Mouse (Mus musculus) frontal cortex, postnatal 36 days (tissue): Measurements from ENCODE around the gene Chd4.
A peak's percentile ranks its signal among the peaks of the same experiment; 100 is the strongest.

ENCODE experiments used
- DNase-seq, 2 experiments: peaks; one replicate each; pipeline ENCODE4 v3.0.0; 2022; ENCODE audit warnings: low spot score in 2 of 2

Gene Chd4

DNA sequence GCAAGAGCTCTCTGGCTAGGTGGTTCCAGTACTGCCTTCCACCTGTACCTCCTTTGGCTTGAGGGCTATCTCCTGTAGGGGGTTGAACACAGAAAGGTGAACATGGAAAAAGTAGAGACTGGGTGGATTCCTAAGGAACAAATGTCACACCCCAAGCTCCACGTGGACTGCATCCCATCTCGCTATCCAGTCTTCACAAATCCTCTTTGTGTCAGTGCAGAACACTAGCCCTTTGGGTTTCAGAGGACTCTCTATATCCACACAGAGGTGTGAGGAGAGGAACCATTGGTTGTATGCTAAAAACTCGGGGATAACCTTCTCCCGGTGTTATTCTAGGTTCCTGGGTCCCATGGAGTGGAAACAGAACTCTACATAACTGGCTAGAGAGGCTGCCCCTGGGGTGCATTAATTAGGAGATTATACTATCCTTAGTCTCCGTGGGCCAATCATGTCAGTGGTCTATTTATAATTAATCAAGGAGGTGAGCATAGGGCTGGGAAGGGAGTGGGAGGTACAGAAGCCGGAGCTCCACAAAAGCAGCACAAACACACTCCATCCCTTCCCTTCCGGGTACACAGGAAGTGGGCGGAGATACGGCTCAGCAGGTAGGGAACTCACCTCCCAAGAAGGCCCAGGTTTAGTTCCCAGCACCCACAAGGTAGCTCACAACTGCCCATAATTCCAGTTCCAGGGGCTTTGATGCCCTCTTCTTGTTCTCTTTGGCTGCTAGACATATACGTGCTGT is 5.3 kb upstream of the Chd4 start:
- no peak for DNase-seq

DNA sequence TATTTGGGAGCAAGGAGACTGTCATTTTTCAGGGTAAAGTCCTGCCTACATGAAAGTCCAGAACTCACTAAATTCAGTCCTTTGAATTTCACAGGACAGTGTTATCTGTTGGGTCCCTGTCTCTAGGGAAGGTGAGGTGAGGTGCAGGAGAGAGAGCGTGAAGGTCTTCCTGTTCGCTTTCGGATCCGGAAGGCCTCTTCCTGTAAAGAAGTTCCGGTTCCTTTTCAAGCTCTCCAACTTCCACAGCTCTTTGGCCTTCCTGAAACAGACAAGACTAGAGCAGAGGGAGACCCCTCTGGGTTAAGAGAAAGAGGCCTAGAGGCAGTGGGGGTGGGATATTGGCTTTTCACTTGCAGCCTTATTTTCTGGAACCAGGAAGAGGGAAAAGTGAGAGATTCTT is 3.4 kb upstream of the Chd4 start:
- no peak for DNase-seq

DNA sequence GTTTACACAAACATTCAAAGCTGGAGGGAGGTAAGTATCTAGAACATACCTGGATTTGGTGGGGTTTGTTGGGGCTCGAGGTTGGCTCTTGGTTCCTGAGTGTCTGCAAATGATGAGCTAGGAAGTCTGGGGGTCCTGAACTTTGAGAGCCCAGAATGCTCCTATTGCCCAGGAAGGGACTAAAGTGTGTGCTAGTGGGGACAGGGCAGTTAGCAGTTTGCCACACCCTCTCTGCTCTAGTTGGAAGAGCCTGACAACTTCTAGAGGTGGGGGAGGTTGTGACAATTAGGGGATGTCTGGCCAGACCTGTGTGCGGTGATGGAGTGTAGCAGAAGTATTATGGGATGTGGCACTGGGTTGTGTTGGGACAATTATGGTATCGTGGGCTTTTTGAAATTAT is 938 bp upstream of the Chd4 start:
- DNase-seq, result no peak

DNA sequence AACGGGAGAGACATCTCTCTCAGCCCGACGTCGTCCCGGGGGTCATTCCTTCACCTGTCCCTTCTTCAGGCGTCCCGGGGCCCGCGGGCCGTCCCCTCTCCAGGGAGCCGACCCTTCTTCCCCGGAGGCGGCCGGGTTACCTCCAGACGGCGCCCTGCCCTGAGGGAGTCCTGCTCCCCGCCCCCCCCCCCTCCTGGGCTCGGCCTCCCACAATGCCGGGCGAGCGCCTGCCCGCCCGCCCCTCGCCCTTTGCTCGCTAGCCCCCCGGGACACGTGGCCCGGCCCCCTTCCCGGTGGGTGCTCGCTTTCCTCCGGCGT is 457 bp downstream of the Chd4 start:
- peak in 1 of 2 experiments; percentile 36 for DNase-seq

DNA sequence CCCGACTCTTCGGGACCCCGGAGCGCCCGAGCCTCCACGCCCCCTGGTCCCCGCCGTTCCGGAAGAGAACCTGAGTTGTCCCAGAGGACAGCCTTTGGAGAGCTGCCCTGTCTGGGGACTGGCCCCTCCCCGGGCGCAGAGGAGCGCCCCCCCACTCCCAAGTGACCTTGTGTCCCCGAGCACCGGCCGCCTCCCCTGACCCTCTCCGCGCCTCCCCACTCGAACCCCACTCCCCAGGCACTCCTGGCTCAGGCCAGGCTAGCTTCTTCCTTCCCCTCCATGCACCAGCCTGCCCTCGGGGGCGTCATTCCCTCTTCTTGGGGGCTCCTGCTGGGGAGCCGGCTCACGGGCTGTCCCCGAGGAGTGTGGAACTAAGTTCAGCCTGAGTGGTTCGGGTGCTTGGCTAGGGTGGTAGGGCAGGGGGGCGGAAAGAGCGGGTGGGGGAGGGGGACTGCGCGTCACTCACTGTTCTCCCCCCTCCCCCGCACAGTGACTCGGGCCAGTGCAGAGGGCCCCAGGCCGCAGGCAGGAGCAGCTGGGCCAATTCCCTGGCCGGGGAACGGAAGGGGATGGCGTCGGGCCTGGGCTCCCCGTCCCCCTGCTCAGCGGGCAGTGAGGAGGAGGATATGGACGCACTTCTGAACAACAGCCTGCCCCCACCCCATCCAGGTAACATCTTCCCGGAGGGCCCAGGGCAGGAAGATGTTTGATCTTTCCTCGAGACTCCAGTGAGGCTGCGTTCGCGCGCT is 990 bp downstream of the Chd4 start:
- DNase-seq, result peak; percentile 23 to 28

- peak; percentile 43 to 47 for DNase-seq
Measured at GRCm38 (mm10) chr6:125097346-125097689, 1.5 kb downstream of the Chd4 start.

GRCm38 (mm10) chr6:125097951-125098350 is 2.2 kb downstream of the Chd4 start:
- no peak for DNase-seq

GRCm38 (mm10) chr6:125098513-125098912 is 2.7 kb downstream of the Chd4 start:
- DNase-seq, result peak in 1 of 2 experiments; percentile 12

DNA sequence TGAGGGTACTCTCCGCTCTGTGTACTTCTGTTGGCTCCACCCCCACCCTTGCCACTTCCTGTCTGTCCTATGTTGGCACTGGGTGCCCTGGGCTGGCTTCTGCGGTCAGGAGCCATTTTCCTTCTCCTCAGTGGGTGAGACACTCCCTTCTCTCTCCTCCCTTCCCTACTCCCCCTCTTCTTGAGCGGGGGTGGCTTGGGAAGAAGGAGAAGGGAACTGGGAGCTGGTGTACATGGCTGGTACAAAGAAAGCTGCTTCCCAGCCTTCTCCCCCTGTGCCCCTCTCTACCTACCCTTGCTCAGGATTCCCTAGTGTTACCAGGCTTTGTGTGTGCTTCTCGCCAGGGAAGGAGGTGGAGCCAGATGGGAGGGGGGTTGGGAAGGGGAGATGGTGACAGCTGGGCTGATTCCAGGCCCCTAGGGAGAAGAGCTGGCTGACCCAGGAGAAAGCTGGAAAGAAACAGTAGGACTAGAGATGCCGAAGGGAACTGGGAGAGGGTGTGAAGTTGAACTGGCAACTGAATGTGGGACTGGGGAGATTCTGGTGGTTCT is 3.7 kb downstream of the Chd4 start:
- peak; percentile 25 to 31 for DNase-seq

DNA sequence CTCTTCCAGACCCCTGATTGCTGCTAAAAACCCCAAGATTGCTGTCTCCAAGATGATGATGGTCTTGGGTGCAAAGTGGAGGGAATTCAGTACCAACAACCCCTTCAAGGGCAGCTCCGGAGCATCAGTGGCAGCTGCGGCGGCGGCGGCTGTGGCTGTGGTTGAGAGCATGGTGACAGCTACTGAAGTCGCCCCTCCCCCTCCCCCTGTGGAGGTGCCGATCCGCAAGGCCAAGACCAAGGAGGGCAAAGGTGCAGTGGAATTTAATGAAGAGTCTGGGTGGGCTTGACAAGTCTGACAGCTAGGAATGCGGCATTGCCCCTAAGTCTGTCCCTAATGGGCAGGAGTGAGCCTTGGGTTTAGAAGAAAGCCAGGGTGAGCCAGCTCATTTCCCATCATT is 5.7 kb downstream of the Chd4 start:
- no peak for DNase-seq

GRCm38 (mm10) chr6:125104223-125104622 is 8.4 kb downstream of the Chd4 start:
- no peak for DNase-seq

DNA sequence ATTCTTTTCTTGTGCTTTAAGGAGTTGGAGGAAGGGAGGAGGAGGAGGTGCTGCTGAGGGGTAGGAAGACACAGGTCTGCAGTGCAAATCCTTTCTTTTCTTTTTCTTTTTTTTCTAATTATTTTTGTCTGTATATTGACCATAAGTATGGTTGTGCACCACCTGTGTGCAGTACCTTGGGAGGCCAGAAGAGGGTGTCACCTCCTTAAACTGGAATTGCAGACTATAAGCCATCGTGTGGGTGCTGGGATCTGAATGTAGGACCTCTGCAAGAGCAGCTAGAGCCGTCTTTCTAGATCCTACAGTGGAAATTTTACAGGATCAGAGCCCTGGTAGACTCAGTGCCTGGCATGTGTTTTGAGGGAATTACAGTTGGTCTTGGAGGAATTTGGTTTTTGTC is 11.9 kb downstream of the Chd4 start:
- no peak for DNase-seq

GRCm38 (mm10) chr6:125109371-125109770 is 13.6 kb downstream of the Chd4 start:
- no peak for DNase-seq

GRCm38 (mm10) chr6:125110927-125111326 is 15.1 kb downstream of the Chd4 start:
- DNase-seq, result peak in 1 of 2 experiments; percentile 39

DNA sequence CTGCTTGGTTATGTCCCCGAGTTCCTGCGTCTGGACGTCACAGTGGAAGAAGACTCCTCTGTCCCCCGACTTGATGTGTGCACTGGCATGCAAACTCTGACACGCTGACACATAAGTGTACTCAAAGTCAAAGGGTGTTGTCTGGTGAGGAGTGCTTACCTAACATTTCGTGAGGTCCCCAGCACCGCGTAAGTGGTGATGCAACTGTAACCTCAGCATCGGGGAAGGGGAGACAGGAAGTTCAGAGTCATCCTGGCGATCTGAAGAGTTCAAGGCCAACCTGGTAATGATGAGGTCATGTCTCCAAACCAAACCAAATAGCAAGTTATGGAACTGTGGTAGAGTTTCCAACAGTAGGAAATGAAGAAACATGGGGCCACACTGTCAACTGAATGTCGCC is 16.8 kb downstream of the Chd4 start:
- DNase-seq, result no peak

DNA sequence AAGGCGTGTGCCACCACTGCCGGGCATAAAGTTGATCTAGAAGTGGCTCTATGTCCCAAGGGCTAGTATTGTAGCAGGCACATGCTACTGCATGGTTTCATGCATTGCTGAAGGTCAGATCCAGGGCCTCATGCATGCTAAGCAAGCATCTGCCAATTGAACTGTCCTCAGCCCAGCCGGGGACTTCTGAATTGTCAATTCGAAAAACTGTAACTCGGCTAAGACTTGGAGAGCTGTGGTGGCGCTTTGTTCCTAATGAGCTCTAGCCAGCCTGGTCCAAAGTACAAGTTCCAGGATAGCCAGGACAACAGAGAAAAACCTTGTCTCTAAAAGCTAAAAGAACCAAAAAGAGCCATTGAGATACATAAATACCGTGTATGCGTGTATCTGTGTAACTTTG is 23.6 kb downstream of the Chd4 start:
- no peak for DNase-seq

GRCm38 (mm10) chr6:125128724-125129123 is 32.9 kb downstream of the Chd4 start:
- DNase-seq, result no peak

GRCm38 (mm10) chr6:125129710-125130402 is 34.1 kb downstream of the Chd4 start:
- DNase-seq, result no peak

GRCm38 (mm10) chr6:125131302-125132156 is 35.7 kb downstream of the Chd4 start, which contains the start of gene Nop2:
Nop2 (plus strand) TSS chr6:125131909.
- DNase-seq, result peak; percentile 80 to 83

DNA sequence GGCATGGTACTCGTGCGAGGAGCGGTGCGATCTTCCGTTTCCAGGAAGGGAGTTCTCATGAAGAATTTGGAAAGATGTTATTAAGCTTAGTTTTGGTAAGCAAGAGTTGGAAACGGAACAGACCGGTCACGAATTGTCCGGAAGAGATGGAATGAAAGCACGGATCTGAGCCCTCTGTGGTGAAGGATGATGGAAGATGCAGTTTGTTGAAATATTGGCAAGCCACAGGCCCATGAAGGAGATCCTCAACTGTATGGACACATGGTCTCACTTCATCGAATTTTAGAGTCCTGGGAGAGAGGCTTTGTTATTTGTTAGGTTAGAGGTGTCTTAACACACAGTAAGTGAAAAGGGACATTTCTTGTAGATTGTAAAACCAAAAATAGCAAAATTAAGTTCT is 36.7 kb downstream of the Chd4 start:
- DNase-seq, result no peak

GRCm38 (mm10) chr6:125137002-125137671 is 41.4 kb downstream of the Chd4 start:
- DNase-seq, result no peak
